Mouse (Mus musculus) heart, postnatal 0 days (tissue): ENCODE data around the gene Ncam1. TPM values are rescaled to one million over a fixed set of nuclear protein-coding genes. Genes with fewer than 3 reads are reported as not detected.

ENCODE experiments used
- ATAC-seq: fragments of 200-750 bp; cut with Nextera tagmentation; 2 replicates; pipeline ENCODE4 v1.8.0; 2017; ENCODE audit warnings: low read depth, moderate number of reproducible peaks, moderate library complexity; ENCODE audit not compliant: insufficient read depth
- DNase-seq: peaks from one replicate; pipeline ENCODE4 v3.0.0-alpha.2; 2016; ENCODE audit warnings: low spot score
- H3K27ac ChIP-seq: fragments of 300-500 bp; sonication (generic); 2 replicates; pipeline ENCODE4 v1.5.1; 2014; ENCODE audit warnings: low read depth, mild to moderate bottlenecking
- H3K27me3 ChIP-seq: fragments of 300-500 bp; sonication (generic); 2 replicates; pipeline ENCODE4 v1.6.1; 2014; ENCODE audit warnings: low read length, mixed read lengths; ENCODE audit not compliant: control insufficient read depth, insufficient read depth
- H3K36me3 ChIP-seq: fragments of 300-500 bp; sonication (generic); replicated peaks from 2 replicates; pipeline ENCODE4 v1.6.1; 2014; ENCODE audit warnings: low read length, mixed read lengths; ENCODE audit not compliant: control insufficient read depth, insufficient read depth
- H3K4me1 ChIP-seq: fragments of 300-500 bp; sonication (generic); 2 replicates; pipeline ENCODE4 v1.6.1; 2014; ENCODE audit warnings: antibody characterized with exemption; ENCODE audit not compliant: control insufficient read depth, insufficient read depth
- H3K4me2 ChIP-seq: fragments of 300-500 bp; sonication (generic); 2 replicates; pipeline ENCODE4 v1.6.1; 2014; ENCODE audit warnings: low read depth, mild to moderate bottlenecking, low read length, moderate library complexity
- H3K4me3 ChIP-seq: fragments of 300-500 bp; sonication (generic); 2 replicates; pipeline ENCODE4 v1.5.1; 2014; ENCODE audit warnings: low read depth, low read length
- H3K9ac ChIP-seq: fragments of 300-500 bp; sonication (generic); replicated peaks from 2 replicates; pipeline ENCODE4 v1.6.1; 2014; ENCODE audit warnings: low read depth, low read length, mixed read lengths
- H3K9me3 ChIP-seq: fragments of 300-500 bp; sonication (generic); replicated peaks from 2 replicates; pipeline ENCODE4 v1.6.1; 2016; ENCODE audit warnings: low read length; ENCODE audit not compliant: control insufficient read depth
- CTCF ChIP-seq: IDR thresholded peaks from 2 replicates; pipeline ENCODE4 v1.5.1; 2016; ENCODE audit warnings: antibody characterized with exemption, control low read depth, low read depth
- EP300 ChIP-seq: IDR thresholded peaks from 2 replicates; pipeline ENCODE4 v1.6.1; 2016; ENCODE audit warnings: antibody characterized with exemption, low read depth
- WGBS: fragments of 180-500 bp; shearing (Covaris S2); extraction: QIAGEN DNeasy Blood & Tissue Kit; methylation state at CpG from one replicate; pipeline ENCODE4 v1.1.7; 2014; 5-methylcytosine and 5-hydroxymethylcytosine counted together
- polyA plus RNA-seq: library from polyadenylated mRNA; unstranded; fragments of >200 nt; fragmentation: Nextera tagmentation; extraction: Ambion mirVana; gene quantifications from 2 replicates; pipeline ENCODE4 v1.2.1, GENCODE M21; 2015
- total RNA-seq: library from RNA; depleted of rRNA; stranded (reverse); fragments of >200 nt; gene quantifications from 2 replicates; pipeline ENCODE4 v1.2.3, GENCODE M21; 2014; ENCODE audit warnings: low replicate concordance

Ncam1 gene
- total and polyA plus RNA-seq, 2 experiments from 2014 or later = 91.4 to 154 TPM

DNA sequence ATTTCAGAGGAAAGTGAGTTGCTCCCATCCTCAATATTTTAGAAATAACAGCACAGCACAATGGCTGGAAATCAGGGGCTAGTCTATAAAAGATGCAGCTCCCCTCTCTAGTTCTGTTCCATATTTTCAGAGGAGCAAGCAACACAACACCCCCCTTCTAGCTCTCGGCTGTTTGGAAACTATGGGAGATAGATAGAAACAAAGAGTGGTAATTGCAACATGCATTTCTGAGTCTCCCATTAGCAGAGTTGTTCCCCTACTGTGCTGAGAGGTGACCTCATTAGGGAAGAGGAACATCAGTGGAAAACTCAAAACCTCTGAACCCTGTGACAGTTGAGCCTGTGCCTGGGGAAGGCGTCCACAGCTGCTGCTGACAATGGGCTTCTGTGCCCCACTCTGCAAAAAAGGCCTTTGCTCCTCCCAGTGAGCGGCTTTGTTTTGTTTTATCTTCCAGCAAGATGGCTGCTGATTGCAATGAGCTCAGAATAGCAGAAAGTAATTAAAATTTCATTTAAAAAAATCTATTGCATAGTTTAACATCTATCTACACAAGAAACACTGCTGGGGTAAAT lies 174.7 kb downstream of the Ncam1 start:
- no peaks in the 10 kb centered on the region for H3K9me3 ChIP-seq
- peaks cover 5% of the 10 kb centered on the region for H3K4me1 ChIP-seq
- H3K27me3 ChIP-seq = no peaks in the 10 kb centered on the region
- no peak overlapping the region for H3K4me2 ChIP-seq
- no peak for DNase-seq
- TF ChIP-seq EP300 = no peak
- no peak for TF ChIP-seq CTCF
- 68% methylated on average over 3 of the region's 3 CpGs for WGBS
- H3K36me3 ChIP-seq = no peaks in the 10 kb centered on the region
- no peak overlapping the region for H3K9ac ChIP-seq
- H3K27ac ChIP-seq = no peak overlapping the region
- ATAC-seq = no peak
- H3K4me3 ChIP-seq = no peak overlapping the region

DNA sequence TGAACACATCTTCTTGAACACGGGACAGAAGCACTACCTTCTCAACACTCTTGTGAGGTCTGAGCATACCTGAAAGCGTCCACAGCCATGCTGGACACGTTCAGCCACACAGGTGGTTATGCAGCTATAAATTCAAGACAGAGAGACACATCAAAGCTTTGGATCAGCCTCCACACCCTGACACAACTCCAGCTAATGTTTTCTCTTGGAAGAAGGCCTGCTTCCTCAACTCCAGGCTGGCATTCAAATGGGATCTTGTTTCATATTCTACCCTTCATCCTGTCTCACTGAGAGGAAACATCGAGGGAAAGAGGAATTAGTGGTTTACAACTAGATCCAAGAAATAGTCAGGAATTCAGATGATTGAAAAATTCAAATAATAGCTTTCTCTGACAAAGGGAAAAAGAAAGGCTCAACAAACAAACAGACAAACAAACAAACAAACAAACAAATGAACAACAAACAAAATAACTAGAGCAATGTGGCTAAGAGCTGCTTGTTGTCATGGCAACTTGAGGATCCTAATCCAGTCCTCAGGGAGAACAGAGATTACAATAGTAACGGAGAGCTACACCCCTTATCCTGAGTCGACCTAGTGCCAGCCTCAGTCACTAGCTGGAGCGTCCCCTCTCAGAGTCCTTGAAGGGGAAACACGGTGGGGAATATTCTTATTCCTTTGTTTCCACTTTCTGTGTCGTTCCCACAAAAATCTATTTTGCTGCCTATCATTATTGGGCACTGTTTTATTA lies 175.6 kb downstream of the Ncam1 start:
- TF ChIP-seq CTCF = no peak
- TF ChIP-seq EP300 = no peak
- DNase-seq (no peak), ATAC-seq (no peak)
- Histone ChIP-seq H3K4me1 (peaks cover 8% of the 10 kb centered on the region), H3K9me3 (no peaks in the 10 kb centered on the region), H3K4me3 (no peak overlapping the region), H3K36me3 (no peaks in the 10 kb centered on the region), H3K27ac (no peak overlapping the region), H3K4me2 (no peak overlapping the region), H3K9ac (no peak overlapping the region), H3K27me3 (no peaks in the 10 kb centered on the region)
- WGBS = 71% methylated on average over 9 of the region's 9 CpGs

DNA sequence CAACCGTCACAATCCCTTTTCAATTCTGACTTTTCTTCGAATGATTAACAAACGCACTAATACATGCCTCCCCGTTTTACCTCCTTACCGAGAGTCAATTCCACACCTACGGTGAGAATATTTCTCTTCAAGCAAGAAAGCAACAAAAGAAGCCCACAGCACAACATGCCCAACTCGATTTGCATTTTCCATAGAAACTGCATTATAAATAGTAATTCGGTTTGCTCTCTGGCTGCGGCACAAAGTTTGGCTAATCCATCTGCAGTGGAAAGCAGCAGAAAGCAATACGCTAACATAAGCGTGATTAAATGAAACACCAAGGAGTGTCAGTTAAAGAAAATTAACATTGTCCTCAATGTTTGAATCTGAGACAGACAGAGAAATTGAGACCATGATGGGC lies 177.0 kb downstream of the Ncam1 start:
- WGBS = 91% methylated on average over 11 of the region's 11 CpGs
- H3K9ac ChIP-seq = no peak overlapping the region
- no peak for ATAC-seq
- no peaks in the 10 kb centered on the region for H3K9me3 ChIP-seq
- H3K4me2 ChIP-seq = no peak overlapping the region
- H3K4me1 ChIP-seq = peaks cover 3% of the 10 kb centered on the region; the same call in 1 of the 2 replicates
- H3K27ac ChIP-seq = no peak overlapping the region
- no peaks in the 10 kb centered on the region for H3K36me3 ChIP-seq
- H3K27me3 ChIP-seq = no peaks in the 10 kb centered on the region
- no peak overlapping the region for H3K4me3 ChIP-seq
- DNase-seq = no peak
- TF ChIP-seq CTCF = no peak
- TF ChIP-seq EP300 = no peak

DNA sequence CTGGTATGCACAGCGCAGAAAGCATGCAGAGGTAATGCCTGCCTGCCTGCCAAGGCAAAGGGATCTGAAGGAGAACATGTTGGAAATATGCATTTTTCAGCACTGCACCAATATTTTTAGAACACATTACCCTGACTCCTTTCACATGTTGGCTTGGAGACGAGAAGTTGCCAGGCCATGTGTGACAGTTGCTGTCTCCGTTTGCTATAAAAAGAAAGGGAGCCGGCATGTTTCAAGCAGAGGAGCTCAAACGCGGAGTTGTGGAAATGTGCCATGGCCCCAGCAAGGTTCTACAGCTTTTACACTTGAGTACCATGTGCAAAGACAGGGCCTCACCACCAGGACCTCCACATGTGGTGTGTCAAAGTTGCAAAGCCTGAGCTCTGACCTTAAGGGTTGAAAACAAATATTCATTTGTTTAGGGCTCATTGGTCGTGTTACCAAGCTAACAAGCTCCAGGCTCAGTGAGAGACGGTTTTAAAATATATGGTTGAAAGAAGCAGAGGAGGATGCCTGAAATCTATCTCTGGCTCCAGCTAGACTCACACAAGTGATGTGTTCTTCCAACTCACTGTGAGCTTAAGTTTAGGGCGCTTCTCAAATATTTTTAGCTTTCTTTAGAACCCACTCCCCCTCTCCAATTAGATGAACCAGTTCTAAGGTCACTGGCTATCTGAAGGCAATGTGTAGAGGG lies 179.9 kb downstream of the Ncam1 start:
- Histone ChIP-seq H3K9me3 (no peaks in the 10 kb centered on the region), H3K4me3 (no peak overlapping the region), H3K27ac (no peak overlapping the region), H3K4me1 (peaks cover 3% of the 10 kb centered on the region; the same call in 1 of the 2 replicates), H3K36me3 (no peaks in the 10 kb centered on the region), H3K4me2 (no peak overlapping the region), H3K9ac (no peak overlapping the region), H3K27me3 (no peaks in the 10 kb centered on the region)
- 58% methylated on average over 9 of the region's 9 CpGs for WGBS
- no peak for TF ChIP-seq CTCF
- TF ChIP-seq EP300 = no peak
- DNase-seq = no peak
- no peak for ATAC-seq

DNA sequence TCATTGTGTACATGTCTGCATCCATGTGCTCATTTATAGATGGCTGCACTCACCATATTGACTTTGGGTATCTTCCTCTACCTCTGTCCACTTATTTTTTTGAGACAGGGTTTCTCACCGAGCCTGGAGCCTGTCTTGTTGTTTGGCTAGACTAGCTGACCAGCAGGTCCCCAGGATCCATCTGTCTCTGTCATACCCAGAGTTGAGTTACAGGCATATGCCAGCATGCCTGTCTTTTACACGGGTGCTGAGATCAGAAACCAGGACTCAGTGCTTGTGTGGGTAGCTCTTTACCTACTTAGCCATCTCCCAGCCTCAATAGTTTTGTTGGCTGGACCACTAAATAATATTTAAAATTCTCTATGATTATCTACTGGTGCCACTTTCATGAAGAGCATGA lies 180.5 kb downstream of the Ncam1 start:
- TF ChIP-seq EP300 = no peak
- peaks cover 3% of the 10 kb centered on the region; the same call in 1 of the 2 replicates for H3K4me1 ChIP-seq
- DNase-seq (no peak), ATAC-seq (no peak)
- H3K4me3 ChIP-seq = no peak overlapping the region
- 76% methylated on average over 2 of the region's 2 CpGs for WGBS
- no peak overlapping the region for H3K9ac ChIP-seq
- H3K4me2 ChIP-seq = no peak overlapping the region
- no peak overlapping the region for H3K27ac ChIP-seq
- H3K27me3 ChIP-seq = no peaks in the 10 kb centered on the region
- no peaks in the 10 kb centered on the region for H3K36me3 ChIP-seq
- no peaks in the 10 kb centered on the region for H3K9me3 ChIP-seq
